Mouse (Mus musculus): ENCODE data around the gene Slc16a12.

Slc16a12 gene

DNA sequence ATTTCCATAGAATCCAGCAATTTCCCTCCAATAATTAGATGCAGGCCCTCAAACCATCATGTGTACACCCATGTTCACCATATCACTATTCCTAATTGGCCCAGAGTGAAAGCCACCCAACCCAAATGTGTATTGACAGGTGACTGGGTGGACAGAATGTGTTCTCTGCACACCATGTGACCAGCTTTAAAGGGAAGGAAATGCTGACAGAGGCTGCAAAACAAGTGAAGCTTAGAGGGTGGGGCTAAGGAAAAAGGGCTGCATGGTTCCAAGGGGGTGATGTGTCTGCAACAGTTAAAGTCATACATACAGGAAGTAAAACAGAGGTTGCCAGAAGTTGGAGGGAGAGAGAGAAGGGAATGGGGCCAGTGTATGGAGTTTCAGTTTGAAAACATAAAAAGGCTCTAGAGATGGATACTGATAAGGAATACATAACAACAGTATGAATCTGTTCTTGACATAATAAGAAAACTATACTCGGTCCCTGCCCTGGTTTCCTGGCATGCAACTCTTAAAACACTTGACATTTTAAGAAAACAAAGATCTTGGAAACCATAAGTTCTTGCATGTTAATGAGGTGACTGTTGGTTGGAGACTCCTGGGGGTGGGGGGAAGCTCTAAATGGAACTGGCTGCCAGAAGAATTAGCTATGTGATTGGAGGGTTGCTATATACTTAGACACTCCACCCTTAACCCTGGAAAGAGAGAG is 20.7 kb downstream of the Slc16a12 start:
- DNase-seq (ENCODE audit: low spot score): no peak

DNA sequence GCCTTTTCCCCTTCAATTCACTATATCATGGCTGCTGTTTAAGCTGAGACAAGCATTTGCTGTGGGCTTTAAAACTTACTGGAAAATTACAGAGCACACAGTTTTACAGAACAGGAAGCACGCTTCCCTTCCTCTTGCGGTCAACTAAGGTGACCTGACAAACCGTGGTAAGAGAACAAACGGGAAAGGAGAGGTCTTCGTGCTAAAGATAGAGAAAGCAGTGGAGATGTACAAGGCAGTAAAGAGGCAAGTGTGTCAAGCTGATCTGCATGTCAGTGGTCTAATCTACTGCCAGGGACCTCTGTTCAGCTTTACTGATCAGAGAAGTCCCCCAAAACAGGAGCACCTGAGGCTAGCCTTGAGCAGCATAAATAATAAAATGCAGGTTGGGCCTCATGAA is 21.7 kb downstream of the Slc16a12 start:
- DNase-seq (ENCODE audit: low spot score): no peak

DNA sequence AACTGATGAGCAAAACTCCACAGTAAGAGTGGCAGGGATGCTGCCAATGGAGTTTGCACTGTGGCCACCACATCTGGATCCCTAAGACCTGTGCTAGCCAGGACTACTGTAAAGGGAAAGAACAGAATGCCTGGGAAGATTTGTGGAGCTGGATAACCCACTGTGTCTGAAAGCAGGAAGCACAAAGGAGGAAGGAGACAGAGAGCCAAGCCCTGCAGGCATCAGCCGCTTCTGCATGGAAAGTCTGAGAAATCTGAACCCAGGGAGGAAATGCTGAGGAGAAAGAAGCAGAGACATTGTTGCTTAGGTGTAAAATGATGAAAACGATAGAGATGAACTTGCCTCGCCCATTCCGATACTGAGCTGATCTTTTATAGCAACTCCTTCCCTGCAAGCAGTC is 22.5 kb downstream of the Slc16a12 start:
- DNase-seq (ENCODE audit: low spot score): no peak

DNA sequence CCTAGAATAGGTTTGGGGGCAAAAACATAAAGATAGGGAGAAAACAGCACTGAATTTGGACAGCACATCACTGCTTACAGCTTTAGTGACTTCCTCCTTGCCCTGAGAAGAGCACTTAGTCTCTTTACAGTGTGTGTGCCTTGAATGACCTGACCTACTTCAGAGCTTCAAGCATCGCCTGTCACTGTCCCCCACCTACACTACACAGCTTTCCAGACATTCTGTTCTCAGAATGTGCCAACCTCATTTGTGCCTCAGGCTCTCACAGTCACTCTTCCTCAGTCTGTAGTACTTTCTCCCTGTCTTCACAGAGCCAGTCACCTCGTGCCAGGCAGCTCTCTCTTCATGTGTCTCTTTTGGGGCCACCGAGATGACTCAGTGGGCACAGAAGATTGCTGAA is 24.5 kb downstream of the Slc16a12 start:
- DNase-seq (ENCODE audit: low spot score): no peak

DNA sequence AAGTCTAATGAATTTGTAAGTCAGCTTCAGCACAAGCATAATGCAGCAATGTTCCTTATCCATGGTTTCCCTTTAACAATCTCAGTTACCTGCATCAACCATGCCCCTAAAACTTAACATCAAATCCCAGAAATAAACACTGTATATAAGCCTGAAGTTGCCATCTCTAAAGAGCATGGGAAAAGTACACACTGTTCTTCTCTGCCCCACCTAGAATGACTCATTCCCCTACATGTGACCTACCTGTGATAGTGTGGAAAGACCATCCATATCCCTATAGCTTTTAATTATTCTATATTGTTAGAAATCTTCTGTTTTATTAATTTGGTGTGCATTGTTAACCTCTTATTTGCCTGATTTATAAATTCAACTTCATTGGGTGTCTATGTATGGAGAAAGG is 27.0 kb downstream of the Slc16a12 start:
- no peak for DNase-seq (ENCODE audit: low spot score)

DNA sequence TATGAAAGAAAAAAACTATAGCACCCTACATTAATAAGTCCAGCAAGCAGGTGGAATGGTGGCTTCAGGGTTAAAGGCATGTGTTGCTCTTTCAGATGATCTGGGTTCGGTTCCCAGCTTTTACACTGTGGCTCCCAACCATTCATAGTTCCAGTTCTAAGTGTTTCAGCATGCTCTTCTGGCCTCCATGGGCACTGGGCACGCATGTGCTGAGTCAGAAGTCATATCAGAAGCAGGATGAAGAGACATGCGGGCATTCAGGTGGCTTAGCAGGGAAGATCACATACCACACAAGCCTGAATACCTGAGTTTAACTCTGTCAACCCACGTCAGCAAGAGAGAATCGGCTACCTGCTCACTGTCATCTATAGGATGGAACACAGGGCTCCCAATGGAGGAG is 28.1 kb downstream of the Slc16a12 start:
- no peak for DNase-seq (ENCODE audit: low spot score)

DNA sequence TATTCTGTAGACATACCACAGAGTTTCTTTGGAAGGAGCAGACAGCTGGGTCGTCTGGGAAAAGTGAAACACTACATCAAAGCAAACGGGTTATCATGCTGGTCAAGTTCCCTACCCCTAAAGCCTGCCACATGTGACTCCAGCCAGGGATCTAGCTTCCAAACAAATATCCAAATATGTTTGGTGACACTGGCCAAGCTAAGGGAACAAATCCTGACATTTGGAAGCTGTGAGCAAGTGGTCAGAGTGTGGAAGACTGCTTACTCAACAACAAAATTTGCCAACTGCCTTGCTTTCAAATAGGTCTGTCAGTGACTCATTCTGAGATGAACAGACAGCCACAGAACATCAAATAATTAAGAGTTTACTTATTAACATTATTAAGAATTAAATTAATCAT is 28.6 kb downstream of the Slc16a12 start:
- DNase-seq (ENCODE audit: low spot score): no peak

DNA sequence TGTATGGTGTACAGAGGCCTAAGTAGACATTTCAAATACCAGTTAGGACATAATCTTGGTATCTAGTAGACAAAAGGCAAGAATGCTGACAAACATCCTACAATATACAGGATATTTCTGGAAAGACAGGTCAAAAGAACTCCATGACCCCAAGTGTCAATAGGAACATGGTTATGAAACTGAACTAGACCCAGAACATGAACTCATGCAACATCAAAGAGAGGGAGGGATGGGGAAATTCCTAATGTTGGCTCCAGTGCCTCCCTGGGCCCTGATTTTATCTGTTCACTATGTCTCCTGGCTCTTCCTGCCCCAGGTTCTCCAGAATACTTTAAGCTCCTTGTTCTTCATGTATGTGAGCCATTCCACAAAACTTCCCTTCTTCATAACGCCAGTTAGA is 31.2 kb downstream of the Slc16a12 start:
- DNase-seq (ENCODE audit: low spot score): no peak

DNA sequence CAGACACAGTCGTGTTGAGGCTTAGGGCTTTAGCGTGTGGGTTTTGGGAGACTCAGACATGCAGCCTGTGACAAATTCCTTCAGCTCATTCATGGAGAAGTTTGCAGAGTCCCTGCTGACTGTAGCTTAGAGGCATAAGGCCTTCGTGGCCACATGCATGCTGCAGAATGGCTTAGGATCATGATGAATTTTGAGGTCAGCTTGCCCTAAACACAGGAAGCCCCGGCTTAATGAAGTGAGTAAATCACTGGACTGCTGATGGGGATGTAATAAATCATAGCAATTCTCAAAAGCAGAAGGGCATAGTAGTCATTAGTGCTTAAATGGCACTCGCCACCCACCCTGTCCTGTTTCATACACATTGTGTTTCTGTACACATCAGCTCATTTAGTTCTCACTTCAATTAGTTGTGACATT is 32.8 kb downstream of the Slc16a12 start:
- peak; percentile 39 for DNase-seq (ENCODE audit: low spot score)

DNA sequence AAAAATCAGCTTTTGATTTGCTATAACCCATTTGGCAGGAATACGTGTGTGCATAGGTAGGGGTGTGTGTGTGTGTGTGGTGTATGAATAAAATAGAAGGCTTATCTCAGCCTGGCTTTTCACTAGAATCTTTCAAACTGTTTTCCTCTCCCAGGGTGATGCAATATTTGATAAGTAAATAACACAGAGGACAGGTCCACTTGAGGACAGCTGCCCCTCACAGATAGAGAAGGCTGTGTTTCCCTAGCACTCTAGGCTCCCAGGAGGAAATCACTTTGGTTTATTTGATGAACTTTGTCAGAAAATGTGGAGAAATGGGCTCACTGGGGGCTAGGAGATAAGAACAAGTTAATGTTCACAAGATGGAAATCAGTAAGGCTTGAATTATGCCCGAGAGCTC is 35.0 kb downstream of the Slc16a12 start:
- no peak for DNase-seq (ENCODE audit: low spot score)

DNA sequence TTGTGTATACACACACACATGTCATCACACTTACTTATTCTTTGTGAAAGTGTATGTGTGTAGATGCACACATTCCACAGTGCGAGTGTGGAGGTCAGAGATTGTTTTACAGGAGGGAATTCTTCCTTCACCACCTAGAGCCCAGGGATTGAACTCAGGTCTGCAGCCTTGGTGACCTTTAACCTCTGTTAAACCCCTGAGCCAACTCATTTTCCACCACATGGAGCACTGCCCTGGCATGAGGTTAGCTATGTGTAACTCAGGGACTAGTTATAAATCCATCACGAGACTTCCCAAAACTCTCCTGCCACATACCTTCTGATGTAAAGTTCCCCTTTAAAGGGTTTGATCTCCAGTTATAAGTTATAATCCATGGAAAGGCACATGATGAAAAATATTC is 38.9 kb downstream of the Slc16a12 start:
- no peak for DNase-seq (ENCODE audit: low spot score)

DNA sequence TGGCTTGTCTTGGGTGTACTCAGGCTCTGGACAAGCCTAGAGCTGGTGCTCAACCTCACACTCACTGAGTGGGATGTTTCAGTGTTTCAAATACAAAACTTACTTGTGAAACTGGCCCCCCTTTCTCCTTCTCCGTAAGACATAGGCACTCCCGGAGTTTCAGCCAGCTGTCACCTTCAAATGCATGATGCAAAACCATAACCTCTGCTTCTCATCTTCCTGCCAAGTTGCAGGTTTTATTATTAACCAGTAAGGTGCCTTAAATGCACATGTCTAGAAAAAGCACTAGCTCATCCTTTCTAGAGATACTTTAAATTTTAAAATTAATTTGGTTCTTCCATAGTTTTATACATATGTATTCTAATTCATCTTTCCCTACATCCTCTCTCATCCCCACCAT is 39.5 kb downstream of the Slc16a12 start:
- no peak for DNase-seq (ENCODE audit: low spot score)

DNA sequence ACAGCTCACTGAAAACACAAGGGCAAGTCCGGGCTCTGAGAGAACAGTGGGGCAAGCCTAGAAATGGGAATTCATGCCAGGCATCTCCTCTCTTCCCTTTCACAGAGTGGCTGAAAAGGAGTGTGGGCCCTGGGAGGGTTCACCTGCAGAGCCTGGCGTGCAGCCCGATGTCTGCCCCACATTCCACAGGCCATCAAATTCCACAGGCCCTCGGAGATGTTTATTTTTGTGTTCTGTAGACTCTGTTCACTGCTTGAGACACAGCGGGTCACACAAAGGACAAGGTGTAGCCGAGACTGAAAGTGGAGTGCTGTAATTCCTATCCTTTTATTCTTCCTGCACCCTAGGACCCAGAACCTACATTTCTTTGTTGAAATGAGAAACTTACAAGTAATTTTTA is 40.8 kb downstream of the Slc16a12 start:
- no peak for DNase-seq (ENCODE audit: low spot score)

DNA sequence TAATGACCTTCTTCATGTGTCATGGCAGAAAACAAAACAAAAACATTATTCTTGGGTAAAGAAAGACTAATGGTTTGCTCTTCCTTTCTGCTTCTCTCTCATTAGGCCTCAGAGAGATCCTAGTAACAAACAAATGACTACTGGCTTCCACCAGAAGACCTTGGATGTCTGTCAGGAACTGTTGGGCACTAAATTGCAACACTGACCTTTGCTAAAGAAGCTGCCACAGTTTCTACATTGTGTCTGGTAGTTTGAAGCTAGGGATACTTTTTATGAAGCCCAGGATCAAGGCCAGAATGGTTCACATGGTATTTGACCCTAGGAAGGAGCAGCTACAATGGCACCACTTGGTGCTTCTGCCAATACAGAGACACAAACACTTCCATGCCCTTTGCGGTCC is 41.9 kb downstream of the Slc16a12 start:
- no peak for DNase-seq (ENCODE audit: low spot score)

DNA sequence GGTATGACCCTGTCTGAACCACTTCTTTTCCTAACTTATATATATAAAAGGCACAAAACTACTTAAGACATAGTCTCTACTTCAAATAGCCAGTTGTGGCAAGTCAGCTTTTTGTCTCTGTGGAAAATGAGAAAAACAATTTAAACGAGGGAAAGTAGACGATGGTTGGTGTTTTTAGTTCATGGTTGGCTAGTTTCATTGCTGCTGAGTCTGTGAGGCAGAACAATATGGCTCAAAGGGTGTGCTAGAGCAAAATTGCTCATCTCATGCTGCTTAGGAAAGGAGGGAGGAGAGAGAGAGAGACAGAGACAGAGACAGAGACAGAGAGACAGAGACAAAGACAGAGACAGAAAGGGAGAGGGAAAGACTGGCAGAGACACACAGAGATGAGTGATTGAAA is 47.8 kb downstream of the Slc16a12 start:
- no peak for DNase-seq (ENCODE audit: low spot score)

DNA sequence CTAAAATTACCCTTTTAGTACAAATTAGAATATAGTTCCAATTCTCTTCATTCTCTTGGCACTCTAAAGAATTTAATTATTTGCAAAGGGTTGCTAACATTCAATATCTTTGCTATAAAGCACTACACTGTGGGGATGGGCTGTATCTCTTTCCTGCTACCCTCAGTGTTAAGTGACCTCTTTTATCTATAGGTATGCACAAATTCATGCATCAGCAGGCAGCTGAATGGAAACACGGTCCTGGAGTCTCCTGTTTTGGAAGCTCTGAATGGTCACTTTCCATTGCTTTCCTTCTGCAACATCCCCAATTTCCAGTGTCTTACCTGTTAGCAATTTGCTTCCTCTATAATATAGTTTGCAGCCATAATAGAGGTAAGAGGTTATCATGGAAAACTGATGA is 48.2 kb downstream of the Slc16a12 start:
- DNase-seq (ENCODE audit: low spot score): no peak

DNA sequence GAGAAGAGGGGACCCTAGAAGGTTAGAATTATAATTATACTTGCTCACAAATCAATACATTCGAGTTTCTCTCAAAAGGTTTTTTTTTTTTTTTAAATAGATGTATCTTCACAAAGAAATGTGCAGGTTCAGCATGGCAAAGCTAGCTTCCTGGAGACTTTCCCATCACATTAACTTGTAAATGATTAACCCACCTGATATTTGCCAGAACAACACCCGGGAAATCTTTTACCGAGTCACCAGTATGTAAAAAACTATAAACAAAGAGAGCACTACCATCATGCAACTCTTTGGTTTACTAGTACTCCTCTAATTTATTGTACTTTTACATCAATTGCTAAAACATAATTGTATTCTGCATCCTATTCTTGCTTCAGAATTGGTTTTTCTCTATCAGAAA is 48.7 kb downstream of the Slc16a12 start:
- no peak for DNase-seq (ENCODE audit: low spot score)

DNA sequence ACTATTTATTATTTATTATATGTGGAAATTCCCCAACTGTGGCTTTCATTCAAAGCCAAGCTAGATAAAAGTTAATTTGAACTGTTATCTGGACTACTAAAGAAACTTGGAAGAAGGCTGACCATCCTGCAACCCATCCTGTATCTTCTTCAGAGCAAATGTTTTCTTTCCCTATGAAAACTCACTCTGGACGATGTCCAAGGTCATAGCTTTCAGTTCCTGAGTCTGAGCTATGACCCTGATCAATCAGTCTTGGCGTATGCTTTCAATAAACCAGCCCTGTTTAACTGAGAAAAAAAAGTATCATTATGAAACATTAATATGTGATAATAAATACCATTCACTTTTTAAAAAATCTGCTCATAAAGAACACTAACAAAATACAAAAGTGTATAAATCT is 49.6 kb downstream of the Slc16a12 start:
- no peak for DNase-seq (ENCODE audit: low spot score)

DNA sequence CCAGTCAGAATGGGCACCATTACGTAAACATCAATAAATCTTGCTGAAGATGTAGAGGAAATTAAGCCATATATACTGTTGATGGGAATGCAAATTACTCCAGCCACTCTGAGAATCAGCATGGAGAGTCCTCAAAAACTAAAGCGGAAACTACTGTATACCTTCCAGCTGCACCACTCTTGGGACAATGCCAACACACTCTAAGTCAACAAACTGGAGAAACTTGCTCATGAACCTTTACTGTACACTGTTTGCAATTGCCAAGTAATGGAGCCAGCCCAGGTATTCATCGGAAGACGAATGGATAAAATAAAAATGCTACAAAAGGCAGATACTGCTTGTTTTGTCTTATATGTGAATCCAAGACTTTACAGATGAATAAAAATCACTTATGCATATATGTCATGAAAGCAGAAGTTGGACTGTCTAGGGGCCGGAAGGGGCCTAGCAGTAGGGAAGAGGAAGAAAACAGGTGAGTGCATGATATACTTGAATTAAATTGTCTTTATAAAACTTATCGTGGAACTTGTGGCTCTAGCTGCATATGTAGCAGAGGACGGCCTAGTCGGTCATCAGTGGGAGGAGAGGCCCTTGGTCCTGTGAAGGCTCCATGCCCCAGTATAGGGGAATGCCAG is 50.6 kb downstream of the Slc16a12 start:
- DNase-seq (ENCODE audit: low spot score): no peak

DNA sequence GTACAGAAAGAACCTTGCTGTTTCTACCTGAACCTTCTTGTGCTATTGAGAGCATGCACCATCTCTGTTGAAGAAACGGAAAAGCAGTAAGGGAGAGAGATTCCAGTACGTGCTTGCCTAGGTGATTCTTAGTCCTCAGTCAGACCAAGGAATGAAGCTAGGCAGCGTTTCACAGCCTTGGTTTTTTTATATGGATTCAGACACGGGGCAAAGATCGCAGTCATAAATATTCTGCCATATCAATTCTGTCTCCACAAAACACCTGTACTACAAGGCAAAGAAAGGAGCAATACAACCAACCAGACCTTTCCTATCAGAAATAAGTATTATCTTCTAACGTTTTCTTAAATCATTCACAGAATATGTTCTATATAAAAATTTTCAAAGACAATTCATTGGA is 55.7 kb downstream of the Slc16a12 start:
- no peak for DNase-seq (ENCODE audit: low spot score)

DNA sequence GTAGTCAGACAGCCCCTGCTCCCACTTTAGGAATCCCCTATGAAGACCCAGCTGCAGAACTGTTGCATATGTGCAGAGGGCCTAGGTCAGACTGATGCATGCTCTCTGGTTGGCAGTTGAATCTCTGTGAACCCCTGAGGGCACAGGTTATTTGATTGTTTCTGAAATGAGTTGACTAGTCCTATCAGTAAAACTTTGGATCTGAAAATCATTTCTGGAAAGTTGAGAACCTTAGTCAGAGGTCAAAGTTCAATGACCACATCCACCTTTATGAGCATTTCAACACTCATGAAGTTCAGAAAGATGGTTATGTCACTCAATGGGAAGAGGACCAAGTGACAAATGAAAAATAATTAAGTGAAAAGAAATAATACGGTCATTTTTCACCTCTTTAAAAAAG is 61.6 kb downstream of the Slc16a12 start:
- DNase-seq (ENCODE audit: low spot score): no peak

DNA sequence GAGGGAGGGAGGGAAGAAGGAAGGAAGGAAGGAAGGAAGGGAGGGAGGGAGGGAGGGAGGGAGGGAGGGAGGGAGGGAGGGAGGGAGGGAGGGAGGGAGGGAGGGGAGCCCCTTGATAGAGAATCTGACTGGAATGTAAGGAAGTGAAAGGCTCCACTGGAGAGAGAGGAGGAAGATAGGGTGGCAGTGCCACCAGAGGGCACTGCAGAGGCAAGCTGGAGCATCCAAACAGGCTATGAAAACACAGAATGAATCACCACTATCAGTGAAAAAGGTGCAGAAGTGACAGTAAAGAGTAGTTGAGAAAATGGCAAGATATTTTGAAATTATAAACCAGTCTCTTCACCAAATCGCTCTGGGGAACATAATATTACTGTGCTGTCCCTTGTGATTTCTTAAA is 62.2 kb downstream of the Slc16a12 start:
- peak; percentile 59 for DNase-seq (ENCODE audit: low spot score)

DNA sequence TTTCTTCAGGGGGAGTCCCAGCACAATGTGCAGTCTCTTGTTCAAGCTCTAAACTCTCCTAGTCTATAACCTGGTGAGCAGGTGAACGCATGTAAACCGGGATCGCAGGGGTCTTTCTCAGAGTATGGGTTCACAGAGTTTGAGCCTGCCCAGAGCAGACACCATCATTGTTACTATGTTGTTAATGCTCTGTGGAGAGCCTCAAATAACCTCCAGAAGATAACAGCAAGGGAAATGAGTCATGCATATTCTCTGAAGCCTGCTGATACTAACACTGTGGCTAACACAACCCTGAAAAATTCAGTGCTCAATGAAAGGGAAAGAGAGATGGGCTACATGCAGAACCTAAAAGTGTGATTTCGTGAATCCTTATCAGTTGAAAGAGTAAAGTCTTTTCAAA is 68.7 kb downstream of the Slc16a12 start:
- no peak for DNase-seq (ENCODE audit: low spot score)

DNA sequence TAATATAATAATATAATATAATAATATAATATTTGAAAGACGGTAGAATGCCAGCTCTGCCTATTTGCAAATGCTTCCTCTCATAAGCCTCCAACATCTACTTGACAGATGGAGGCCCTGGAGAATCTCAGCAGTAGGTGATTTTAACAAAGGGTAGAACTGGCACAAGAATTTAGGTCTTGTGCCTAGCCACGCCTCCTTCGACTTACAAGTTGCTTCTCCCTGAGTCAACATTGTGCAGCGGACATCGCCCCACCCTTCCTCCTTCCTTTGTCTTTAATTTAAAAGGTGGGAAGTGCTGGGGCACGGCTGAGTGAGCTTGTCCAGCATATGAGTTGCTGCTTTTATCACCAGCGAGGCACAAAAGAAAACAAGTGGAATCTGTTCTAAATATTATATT is 73.6 kb downstream of the Slc16a12 start:
- DNase-seq (ENCODE audit: low spot score): no peak
